Mouse (Mus musculus) hindbrain, embryonic 13.5 days (tissue): ENCODE results near the gene Ly6g6d. TPM values are rescaled to one million over a fixed set of nuclear protein-coding genes. Genes with fewer than 3 reads are reported as not detected.
"Not testable (repeated sequence)": the region's sequence is repeated elsewhere in the genome, so short reads cannot be mapped to it uniquely, and the experiment has no call there.

ENCODE experiments used
- ATAC-seq: fragments of 200-750 bp; cut with Nextera tagmentation; 2 replicates; pipeline ENCODE4 v1.8.0; 2017; ENCODE audit warnings: moderate TSS enrichment; ENCODE audit not compliant: low FRiP score
- H3K27ac ChIP-seq: fragments of 300-500 bp; sonication (generic); 2 replicates; pipeline ENCODE4 v1.5.1; 2015; ENCODE audit warnings: inconsistent platforms, mild to moderate bottlenecking, moderate library complexity
- H3K27me3 ChIP-seq: fragments of 300-500 bp; sonication (generic); 2 replicates; pipeline ENCODE4 v1.6.1; 2015; ENCODE audit warnings: mild to moderate bottlenecking, inconsistent platforms
- H3K36me3 ChIP-seq: fragments of 300-500 bp; sonication (generic); 2 replicates; pipeline ENCODE4 v1.6.1; 2015; ENCODE audit warnings: mild to moderate bottlenecking, inconsistent platforms
- H3K4me1 ChIP-seq: fragments of 300-500 bp; sonication (generic); replicated peaks from 2 replicates; pipeline ENCODE4 v1.6.1; 2015; ENCODE audit warnings: inconsistent platforms
- H3K4me2 ChIP-seq: fragments of 300-500 bp; sonication (generic); 2 replicates; pipeline ENCODE4 v1.6.1; 2015; ENCODE audit warnings: inconsistent platforms, mild to moderate bottlenecking, moderate library complexity
- H3K4me3 ChIP-seq: fragments of 300-500 bp; sonication (generic); 2 replicates; pipeline ENCODE4 v1.5.1; 2015; ENCODE audit warnings: mild to moderate bottlenecking, inconsistent platforms
- H3K9ac ChIP-seq: fragments of 300-500 bp; sonication (generic); 2 replicates; pipeline ENCODE4 v1.6.1; 2015; ENCODE audit warnings: mild to moderate bottlenecking, inconsistent platforms
- H3K9me3 ChIP-seq: fragments of 300-500 bp; sonication (generic); 2 replicates; pipeline ENCODE4 v1.6.1; 2016; ENCODE audit warnings: inconsistent platforms
- WGBS: fragments of 180-500 bp; shearing (Covaris S2); methylation state at CpG from one replicate; pipeline ENCODE4 v1.1.7; 2015; 5-methylcytosine and 5-hydroxymethylcytosine counted together
- polyA plus RNA-seq: library from polyadenylated mRNA; unstranded; fragments of >200 nt; fragmentation: Nextera tagmentation; extraction: Ambion mirVana; gene quantifications from 2 replicates; pipeline ENCODE4 v1.2.1, GENCODE M21; 2015

The Ly6g6d gene
- 0.61 and 1.1 TPM in 2 replicates for polyA plus RNA-seq

DNA sequence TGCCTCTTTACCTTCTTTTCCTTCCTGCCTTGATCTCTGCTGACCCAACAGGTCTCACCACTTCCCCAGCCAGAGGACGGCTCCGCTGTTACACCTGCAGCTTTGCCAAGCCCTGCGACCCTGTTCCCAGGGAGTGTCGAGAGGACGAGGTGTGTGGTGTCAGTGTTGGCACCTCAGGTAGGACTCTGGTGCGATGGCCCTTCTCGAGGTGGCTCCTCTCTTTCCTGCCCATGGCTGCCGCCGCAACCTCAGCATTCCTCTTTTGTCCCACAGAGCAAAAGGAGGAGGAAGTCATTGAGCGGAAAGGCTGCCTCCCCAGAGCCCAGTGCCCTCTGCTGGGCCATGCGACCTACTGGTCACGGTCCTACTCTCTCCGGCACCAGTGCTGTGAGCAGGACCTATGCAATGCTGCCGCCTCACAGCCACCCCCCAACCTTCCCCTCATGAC, at the start of gene Ly6g6d:
Ly6g6d (minus strand) TSS at position 280 of the 448 bp plus-strand sequence.
- Histone ChIP-seq H3K36me3 (no peaks in the 10 kb centered on the region), H3K4me2 (peak within 1 kb of the TSS; percentile 44), H3K9me3 (no peaks in the 10 kb centered on the region), H3K9ac (peak within 1 kb of the TSS; percentile 44), H3K4me3 (peak within 1 kb of the TSS; percentile 10; the same call in 1 of the 2 replicates), H3K27me3 (no peaks in the 10 kb centered on the region), H3K27ac (no peak within 1 kb of the TSS; the same call in 1 of the 2 replicates), H3K4me1 (peaks cover 12% of the 10 kb centered on the region)
- no peak for ATAC-seq
- 14% methylated on average over 14 of the region's 14 CpGs for WGBS

DNA sequence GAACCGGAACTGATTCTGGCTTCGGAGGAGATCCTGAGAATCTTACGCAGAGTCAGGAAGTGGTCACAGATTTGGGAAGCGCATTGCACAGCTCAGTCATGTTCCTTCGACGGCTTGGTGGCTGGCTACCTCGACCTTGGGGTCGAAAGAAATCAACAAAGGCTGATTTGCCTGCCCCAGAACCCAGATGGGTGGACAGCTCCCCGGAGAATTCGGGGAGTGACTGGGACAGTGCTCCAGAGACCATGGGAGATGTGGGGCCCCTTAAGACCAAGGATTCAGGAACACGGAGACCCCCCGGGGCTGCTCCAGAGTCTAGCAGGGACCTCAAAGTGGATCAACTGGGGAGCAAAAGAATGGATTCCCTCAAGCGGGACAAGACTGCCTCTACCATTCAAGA, 49.2 kb upstream of the Ly6g6d start:
- H3K9ac ChIP-seq = peak overlapping the region; percentile 84

DNA sequence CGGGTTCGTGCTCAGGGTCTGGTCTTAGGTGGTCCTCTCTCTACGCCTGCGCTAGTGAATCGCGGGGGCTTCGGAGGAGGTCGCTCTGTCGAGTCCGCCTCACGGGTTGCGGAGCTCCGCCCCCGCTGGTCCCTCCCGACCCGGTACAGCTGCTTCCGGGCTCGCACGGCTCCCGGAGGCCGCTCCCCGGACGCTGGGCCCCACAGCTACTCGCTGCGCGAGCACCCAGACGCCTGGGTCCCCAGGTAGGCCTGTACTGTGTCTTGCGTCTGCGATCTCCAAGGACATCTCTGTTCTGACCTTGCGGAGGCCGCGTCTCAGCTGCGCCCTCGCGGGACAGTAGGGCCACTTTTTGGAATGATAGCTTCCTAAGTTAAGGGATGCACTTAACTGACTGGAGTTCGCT, 48.3 kb upstream of the Ly6g6d start, which contains the start of gene D17H6S53E:
D17H6S53E (plus strand) TSS at position 168 of the 406 bp plus-strand sequence.
- peak; percentile 12 for ATAC-seq
- Histone ChIP-seq H3K4me2 (peak within 1 kb of the TSS; percentile 77), H3K4me3 (peak within 1 kb of the TSS; percentile 57), H3K27ac (peak within 1 kb of the TSS; percentile 80), H3K9ac (peak within 1 kb of the TSS; percentile 84), H3K36me3 (peaks cover 28% of the 10 kb centered on the region), H3K27me3 (no peaks in the 10 kb centered on the region), H3K4me1 (peaks cover 40% of the 10 kb centered on the region), H3K9me3 (no peaks in the 10 kb centered on the region)
- under 1% methylated on average over 36 of the region's 36 CpGs for WGBS

More for the DNA sequence above, 49.2 kb upstream of the Ly6g6d start:
- 74% methylated on average over 13 of the region's 13 CpGs for WGBS
- ATAC-seq = no peak
- Histone ChIP-seq H3K27ac (no peak overlapping the region), H3K4me3 (peak overlapping the region; percentile 57), H3K4me2 (peak overlapping the region; percentile 77), H3K27me3 (no peaks in the 10 kb centered on the region), H3K4me1 (peaks cover 40% of the 10 kb centered on the region), H3K36me3 (peaks cover 28% of the 10 kb centered on the region), H3K9me3 (no peaks in the 10 kb centered on the region)

DNA sequence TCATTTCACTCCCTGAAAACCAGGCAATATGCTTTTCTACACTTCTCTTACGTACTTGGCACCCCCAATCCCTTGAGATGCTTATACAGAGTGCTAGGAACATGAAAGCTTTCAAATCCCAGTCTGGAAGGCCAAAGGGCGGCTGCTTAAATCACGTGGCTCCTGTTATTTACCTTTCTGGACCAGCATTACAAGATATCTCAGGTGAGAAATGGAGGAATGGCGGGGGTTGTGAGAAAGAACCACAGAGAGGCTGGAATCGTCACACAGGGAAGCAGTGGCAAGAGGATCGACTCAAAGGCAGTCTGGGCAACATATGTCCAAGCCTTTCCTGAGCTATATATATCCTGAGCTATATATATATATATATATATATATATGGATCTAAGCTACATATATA, 47.7 kb upstream of the Ly6g6d start:
- Histone ChIP-seq H3K27me3 (no peaks in the 10 kb centered on the region), H3K4me3 (peak overlapping the region; percentile 57), H3K36me3 (peaks cover 28% of the 10 kb centered on the region), H3K27ac (peak overlapping the region; percentile 80; the same call in 1 of the 2 replicates), H3K4me1 (peaks cover 42% of the 10 kb centered on the region), H3K4me2 (peak overlapping the region; percentile 77), H3K9me3 (no peaks in the 10 kb centered on the region), H3K9ac (peak overlapping the region; percentile 84)
- no peak for ATAC-seq
- WGBS = 34% methylated on average over 6 of the region's 6 CpGs

DNA sequence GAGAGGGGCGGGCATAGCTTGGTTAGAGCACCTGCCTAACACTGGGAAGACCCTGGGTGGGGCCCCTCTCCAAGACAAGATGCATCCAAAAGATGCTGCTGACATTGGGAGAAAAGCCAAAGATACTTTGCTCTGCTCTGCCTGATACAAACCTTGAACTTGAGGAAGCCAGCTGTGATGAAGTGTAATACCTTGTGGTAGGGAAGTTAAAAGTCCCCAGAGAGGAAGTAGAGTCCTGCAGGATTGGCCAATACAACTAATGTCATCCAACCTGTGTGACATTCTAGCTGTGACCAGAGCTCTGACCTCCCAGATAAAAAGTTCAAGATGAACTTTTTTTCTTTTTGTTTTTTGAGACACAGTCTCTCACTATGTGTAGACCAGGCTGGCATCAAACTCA, 47.2 kb upstream of the Ly6g6d start:
- H3K9ac ChIP-seq = peak overlapping the region; percentile 84; the same call in 1 of the 2 replicates
- 96% methylated on average over 1 of the region's 1 CpGs for WGBS
- no peaks in the 10 kb centered on the region for H3K9me3 ChIP-seq

DNA sequence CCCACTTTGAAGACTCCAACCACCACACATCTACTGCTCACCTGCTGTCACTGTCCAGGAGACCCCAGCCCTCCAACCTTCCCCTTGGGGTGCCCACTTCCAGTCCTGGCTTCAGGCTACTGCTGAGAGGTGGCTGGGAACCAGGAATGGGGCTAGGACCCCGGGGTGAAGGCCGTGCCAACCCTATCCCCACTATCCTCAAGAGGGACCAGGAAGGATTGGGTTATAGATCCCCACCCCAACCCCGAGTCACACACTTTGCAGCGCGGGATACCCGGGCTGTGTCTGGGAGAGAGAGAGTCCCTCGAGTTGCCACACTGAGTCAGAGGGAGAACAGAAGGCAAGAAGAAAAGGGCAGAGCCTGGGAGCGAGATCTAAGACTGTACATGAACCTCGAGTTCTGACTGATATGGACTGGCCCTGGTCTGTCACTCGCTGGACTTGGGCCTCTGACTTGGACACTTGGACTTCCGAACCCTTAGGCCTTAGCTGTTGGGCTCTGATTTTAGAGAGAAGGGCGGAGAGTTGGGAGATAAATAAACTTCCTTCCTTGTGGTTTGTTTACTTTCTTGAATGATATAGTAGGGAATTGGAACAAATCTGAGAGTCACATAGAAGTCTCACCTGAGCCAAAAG, 46.5 kb upstream of the Ly6g6d start:
- H3K9me3 ChIP-seq, H3K4me2 ChIP-seq, ATAC-seq, H3K27ac ChIP-seq, H3K27me3 ChIP-seq, H3K4me3 ChIP-seq, H3K9ac ChIP-seq: not testable (repeated sequence)
- Histone ChIP-seq H3K4me1 (peaks cover 53% of the 10 kb centered on the region), H3K36me3 (peaks cover 23% of the 10 kb centered on the region)
- WGBS = 95% methylated on average over 12 of the region's 12 CpGs

More for the DNA sequence above, 47.2 kb upstream of the Ly6g6d start:
- H3K4me1 ChIP-seq = peaks cover 46% of the 10 kb centered on the region
- no peak for ATAC-seq
- no peaks in the 10 kb centered on the region for H3K27me3 ChIP-seq
- H3K36me3 ChIP-seq = peaks cover 23% of the 10 kb centered on the region
- peak overlapping the region; percentile 77; the same call in 1 of the 2 replicates for H3K4me2 ChIP-seq
- peak overlapping the region; percentile 57; the same call in 1 of the 2 replicates for H3K4me3 ChIP-seq
- no peak overlapping the region for H3K27ac ChIP-seq

DNA sequence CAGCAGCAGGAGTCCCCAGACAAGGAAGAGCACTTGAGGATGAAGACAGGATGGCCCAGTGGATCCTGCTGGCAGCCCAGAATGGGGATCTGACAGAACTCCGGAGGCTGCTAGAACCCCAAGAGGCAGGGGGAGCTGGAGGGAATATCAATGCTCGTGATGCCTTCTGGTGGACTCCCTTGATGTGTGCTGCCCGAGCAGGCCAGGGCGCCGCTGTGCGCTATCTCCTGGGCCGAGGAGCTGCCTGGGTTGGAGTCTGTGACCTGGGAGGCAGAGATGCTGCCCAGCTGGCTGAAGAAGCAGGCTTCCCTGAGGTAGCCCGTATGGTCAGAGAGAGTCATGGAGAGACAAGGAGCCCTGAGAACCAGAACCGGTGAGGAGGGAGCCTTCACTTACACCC, 45.4 kb upstream of the Ly6g6d start:
- not testable (repeated sequence) for H3K4me3 ChIP-seq, H3K27ac ChIP-seq, H3K9ac ChIP-seq, H3K27me3 ChIP-seq, H3K4me2 ChIP-seq, H3K9me3 ChIP-seq, ATAC-seq
- H3K36me3 ChIP-seq = peaks cover 33% of the 10 kb centered on the region
- H3K4me1 ChIP-seq = peaks cover 49% of the 10 kb centered on the region
- 94% methylated on average over 9 of the region's 9 CpGs for WGBS

DNA sequence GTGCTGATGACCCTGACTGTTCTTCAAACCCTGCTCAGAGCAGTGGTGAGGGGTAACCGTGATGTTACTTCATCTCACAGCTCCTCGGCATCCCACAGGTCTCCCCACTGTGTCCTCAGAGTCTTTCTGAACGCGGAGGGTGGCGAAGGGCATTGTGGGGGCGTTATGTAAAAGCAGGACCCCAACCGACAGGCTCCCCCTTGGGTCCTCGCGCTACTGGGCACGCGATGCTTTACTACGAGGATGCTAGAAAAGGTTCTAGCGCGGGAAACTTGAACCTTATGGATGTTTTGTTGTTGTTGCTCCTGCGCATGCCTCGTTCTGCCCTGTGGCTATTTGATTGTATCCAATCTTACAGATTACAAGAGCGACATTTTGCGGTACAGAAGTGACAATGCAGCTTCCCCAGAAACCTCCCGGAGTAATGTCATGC, 44.0 kb upstream of the Ly6g6d start, which contains the start of gene Csnk2b:
Csnk2b (minus strand) TSS at position 183 of the 433 bp plus-strand sequence.
- H3K27me3 ChIP-seq = no peaks in the 10 kb centered on the region
- H3K9me3 ChIP-seq = no peaks in the 10 kb centered on the region
- peak within 1 kb of the TSS; percentile 97 for H3K9ac ChIP-seq
- H3K4me3 ChIP-seq = peak within 1 kb of the TSS; percentile 93
- peaks cover 41% of the 10 kb centered on the region for H3K36me3 ChIP-seq
- H3K4me1 ChIP-seq = peaks cover 38% of the 10 kb centered on the region
- H3K27ac ChIP-seq = peak within 1 kb of the TSS; percentile 94
- H3K4me2 ChIP-seq = peak within 1 kb of the TSS; percentile 91
- WGBS = under 1% methylated on average over 19 of the region's 19 CpGs
- ATAC-seq = peak; percentile 63

DNA sequence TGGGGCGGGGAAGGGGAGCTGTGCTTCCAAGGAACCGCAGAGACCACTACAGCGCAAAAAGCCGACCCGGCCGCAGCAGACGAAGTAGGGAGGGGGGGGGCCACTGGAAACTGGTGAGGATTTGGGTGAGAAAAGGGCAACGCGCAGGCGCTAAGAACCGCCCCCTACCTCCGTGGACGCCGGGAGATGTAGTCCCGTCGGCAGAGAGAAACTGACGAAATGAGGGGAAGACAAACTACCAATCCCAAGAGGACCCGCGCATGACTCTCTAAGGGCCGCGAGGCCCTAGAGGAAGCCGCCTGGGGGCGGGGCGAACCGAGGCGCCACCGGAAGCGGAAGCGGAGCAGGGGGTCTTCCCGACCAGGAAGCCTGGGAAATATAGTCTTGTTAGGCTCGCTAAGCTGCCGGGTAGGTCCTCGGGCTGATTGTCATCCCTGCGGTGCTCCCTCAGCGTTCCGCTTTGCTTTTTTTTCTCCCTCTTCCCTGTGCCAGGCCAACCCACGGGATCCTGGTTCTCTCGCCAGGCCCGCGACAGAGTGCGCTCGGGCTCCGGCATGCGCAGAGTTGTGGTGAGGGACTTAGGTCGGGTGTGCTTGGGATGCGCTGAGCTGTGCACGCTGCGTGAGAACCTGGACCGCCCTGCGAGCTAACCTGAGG, 43.4 kb upstream of the Ly6g6d start, which contains the start of gene Gpank1:
Gpank1 (plus strand) TSS at position 313 of the 657 bp plus-strand sequence.
- Histone ChIP-seq H3K4me3 (peak within 1 kb of the TSS; percentile 93), H3K9ac (peak within 1 kb of the TSS; percentile 97), H3K27ac (peak within 1 kb of the TSS; percentile 94), H3K4me1 (peaks cover 31% of the 10 kb centered on the region), H3K9me3 (no peaks in the 10 kb centered on the region), H3K4me2 (peak within 1 kb of the TSS; percentile 91), H3K27me3 (no peaks in the 10 kb centered on the region), H3K36me3 (peaks cover 45% of the 10 kb centered on the region)
- peak; percentile 96 for ATAC-seq
- WGBS = under 1% methylated on average over 50 of the region's 50 CpGs

DNA sequence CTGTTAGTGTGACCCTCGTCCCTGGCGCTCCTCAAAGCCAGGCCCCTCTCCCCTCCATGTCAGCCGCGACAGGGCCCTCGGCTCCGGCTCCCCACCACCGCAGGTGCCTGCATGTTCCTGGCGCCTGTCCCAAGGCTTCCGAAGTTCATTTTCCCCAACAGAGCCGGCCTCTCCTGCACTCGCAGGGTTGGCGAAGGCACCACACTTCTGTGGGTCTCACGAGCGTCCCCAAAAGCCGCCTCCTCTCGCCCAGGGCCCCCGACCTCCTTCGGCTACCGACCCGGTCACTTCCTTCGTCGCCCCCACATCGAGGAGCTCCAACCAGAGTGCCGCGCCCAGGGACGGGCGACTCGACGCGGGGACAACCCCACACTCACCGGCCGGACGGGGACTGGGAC, 42.9 kb upstream of the Ly6g6d start:
- Histone ChIP-seq H3K9me3 (no peaks in the 10 kb centered on the region), H3K4me3 (peak overlapping the region; percentile 93), H3K4me2 (peak overlapping the region; percentile 91), H3K4me1 (peaks cover 26% of the 10 kb centered on the region), H3K9ac (peak overlapping the region; percentile 97), H3K36me3 (peaks cover 50% of the 10 kb centered on the region), H3K27ac (peak overlapping the region; percentile 76), H3K27me3 (no peaks in the 10 kb centered on the region)
- ATAC-seq = no peak; the same call in 1 of the 2 replicates
- under 1% methylated on average over 33 of the region's 33 CpGs for WGBS

DNA sequence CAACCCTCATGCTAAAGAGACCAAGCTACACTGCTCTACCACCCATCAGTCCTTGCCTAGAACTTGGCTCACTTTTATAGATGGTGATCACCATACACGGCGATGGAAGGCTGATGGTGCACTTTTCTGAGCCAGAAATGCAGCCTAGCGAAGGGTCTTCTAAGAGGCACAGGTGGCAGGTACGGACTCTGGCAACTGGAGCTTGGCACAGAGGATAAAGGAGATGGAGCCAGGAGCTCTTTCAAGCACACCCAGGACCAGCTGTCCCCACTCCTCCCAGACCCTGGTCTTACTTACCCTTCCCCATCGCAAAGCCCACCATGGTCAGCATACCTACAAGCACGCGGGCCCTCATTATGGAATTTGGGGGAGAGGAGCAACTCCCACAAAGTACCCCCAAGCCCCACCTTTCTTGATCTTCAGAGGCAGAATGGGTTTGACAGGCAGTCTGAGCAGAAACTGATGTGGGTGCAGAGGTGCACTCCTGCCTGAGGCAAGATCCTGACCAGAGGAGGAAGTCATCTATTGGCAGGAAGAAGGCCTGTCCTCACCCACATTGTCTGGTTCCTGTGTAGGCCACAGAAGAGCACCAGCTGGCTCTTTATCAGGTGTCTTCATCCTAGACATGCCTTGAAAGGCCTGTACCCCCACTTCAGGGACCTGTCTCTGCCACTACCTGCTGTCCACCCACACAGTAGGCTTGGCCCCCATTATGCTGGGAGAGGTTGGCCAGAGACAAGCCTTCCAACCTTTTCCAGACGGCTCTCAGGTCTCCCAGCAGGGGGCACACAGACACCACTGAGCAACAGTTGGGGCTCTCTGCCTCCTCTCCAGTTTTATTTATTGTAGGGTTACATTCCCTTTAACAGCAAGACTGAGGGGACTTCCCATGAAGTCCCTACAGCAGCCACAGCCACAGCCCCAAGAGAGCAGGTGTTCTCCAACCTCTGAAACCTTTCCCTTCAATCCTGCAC, 37.5 kb upstream of the Ly6g6d start, which contains the start of gene Ly6g5b:
Ly6g5b (minus strand) TSS at position 383 of the 974 bp plus-strand sequence.
- Histone ChIP-seq H3K27me3 (no peaks in the 10 kb centered on the region), H3K27ac (no peak within 1 kb of the TSS), H3K36me3 (peaks cover 53% of the 10 kb centered on the region), H3K4me1 (peaks cover 9% of the 10 kb centered on the region), H3K4me3 (no peak within 1 kb of the TSS), H3K9me3 (no peaks in the 10 kb centered on the region), H3K9ac (no peak within 1 kb of the TSS), H3K4me2 (no peak within 1 kb of the TSS)
- 84% methylated on average over 8 of the region's 8 CpGs for WGBS
- no peak for ATAC-seq
